Mouse (Mus musculus) lung, postnatal 10 days (tissue): ENCODE results near the gene Calm1.
A peak's percentile ranks its signal among the peaks of the same experiment; 100 is the strongest.

ENCODE experiments used
- DNase-seq: peaks from one replicate; pipeline ENCODE4 v3.0.0; 2021

The Calm1 gene

GRCm38 (mm10) chr12:100226073-100226472 is 26.8 kb downstream of the Calm1 start:
- DNase-seq, result no peak

DNA sequence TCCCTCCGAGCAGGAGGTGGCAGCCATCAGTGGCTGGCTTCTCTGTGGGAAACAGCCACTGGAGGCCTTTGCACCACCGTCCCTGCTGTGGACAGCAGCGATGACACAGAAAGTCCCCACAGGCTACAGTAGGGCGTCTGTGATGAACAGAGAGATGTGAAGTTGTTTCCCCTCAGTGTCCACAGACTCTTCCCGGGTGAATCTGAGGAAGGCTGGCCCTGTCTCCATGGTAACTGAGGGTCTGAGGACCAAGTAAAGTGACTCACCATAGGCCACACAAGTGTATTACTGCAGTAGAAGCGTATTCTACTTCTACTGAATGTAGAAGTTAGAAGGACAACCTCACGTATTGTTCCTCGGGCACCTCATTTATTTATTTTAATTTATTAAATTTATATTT is 27.4 kb downstream of the Calm1 start:
- no peak for DNase-seq

DNA sequence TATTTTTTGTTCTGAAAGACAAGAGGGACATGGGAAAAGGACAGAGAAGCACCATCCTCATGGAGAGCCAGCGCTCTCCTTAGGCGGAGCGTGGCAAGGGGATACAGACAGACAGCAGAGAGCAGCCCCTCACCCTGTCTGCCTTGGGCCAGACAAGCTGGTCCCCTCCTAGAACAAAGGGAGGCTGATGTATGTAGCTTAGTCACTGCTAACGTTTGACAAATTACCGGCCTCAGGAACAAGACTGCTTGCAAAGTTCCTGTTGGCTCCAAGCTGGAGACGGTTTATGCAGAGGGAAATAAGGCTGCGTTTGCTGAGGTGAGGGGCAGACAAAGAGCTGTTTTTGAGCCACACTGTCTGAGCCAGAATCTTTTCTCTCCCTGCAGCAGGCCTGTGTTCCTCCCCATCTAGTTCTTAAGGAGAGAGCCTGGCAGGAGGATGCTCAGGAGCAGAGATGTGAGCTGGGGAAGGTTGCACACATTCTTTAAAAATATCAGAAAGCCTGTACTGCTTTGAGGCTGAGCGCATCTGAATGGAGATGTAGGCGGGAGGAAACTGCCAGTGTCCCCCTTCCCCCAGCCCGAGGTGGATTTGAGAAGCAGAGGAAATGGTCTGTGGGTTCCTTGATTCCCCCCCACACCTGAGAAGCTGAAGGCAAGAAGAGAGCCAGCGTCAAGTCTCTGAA is 28.9 kb downstream of the Calm1 start:
- no peak for DNase-seq

GRCm38 (mm10) chr12:100234201-100234600 is 35.0 kb downstream of the Calm1 start:
- no peak for DNase-seq

GRCm38 (mm10) chr12:100234919-100235318 is 35.7 kb downstream of the Calm1 start:
- no peak for DNase-seq

DNA sequence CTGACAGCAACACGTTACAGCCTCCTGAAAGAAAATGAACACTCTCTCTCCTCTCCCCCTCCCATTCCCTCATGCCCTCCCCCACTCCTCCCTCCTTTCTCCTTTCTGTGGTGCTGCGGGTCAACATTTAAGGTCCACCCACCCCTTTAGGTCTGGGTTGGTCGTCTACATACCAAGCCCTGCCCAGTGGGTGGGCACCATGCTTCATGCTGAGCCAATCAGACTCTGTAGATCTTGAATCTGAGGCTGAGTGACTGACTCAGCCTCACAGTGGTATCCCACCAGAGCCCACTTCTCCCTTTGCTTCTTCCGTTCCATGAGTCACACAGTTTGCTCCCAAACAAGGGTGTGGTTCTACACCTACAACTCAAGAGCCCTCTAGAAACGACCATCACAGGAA is 36.2 kb downstream of the Calm1 start:
- DNase-seq, result no peak

GRCm38 (mm10) chr12:100239404-100239803 is 40.2 kb downstream of the Calm1 start:
- no peak for DNase-seq

GRCm38 (mm10) chr12:100239807-100240206 is 40.6 kb downstream of the Calm1 start:
- no peak for DNase-seq

DNA sequence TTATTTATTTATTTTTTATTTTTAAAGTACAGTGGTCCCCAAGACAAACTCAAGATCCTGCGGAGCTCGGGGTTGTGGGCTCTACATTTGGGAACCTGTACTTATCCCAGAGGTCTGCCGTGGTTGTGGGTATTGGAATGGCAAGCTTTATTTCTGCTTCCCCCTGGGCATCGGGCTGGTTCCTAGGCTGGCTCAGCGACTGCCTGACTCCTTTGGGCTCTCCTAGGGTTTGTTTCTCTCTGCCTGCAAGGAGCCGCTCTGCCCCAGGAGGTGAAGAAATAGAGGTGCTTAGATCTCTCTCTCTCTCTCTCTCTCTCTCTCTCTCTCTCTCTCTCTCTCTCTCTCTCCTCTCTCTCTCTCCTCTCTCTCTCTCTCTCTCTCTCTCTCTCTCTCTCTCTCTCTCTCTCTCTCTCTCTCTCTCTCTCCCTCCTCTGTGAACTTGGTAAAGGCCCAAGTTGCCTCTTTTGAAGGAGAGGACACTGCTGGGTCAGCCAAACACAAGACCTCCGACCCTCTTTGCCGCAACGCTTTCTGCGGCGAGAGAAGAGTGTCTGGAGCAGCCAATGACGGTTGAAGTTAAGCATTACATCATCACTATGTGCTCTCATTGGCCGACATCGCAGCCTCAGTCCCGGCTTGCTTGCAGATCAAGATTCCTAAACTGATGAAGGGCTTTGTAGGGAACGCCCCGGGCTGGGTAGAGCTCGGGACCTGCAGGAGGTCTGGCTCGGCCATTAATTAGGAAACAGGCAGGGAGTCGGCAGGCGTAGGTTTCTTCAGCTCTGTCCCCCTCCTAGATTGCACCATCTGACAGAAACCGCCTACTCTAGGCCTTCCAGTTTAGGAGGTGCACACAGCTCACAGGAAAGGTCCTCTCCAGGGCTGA is 42.9 kb downstream of the Calm1 start:
- peak; percentile 59 for DNase-seq

GRCm38 (mm10) chr12:100244580-100244979 is 45.3 kb downstream of the Calm1 start:
- no peak for DNase-seq

GRCm38 (mm10) chr12:100249170-100249569 is 49.9 kb downstream of the Calm1 start:
- no peak for DNase-seq

- DNase-seq, result no peak
Measured at GRCm38 (mm10) chr12:100254471-100254870, 55.2 kb downstream of the Calm1 start.

- DNase-seq, result no peak
Measured at GRCm38 (mm10) chr12:100255441-100255949, 56.3 kb downstream of the Calm1 start.

GRCm38 (mm10) chr12:100257779-100258178 is 58.5 kb downstream of the Calm1 start:
- DNase-seq, result no peak
